Mouse (Mus musculus) heart, adult 2 months (tissue): ENCODE data around the gene Arhgap42. TPM values are rescaled to one million over a fixed set of nuclear protein-coding genes. Genes with fewer than 3 reads are reported as not detected.

Source experiments
- DNase-seq, 2 experiments: peaks; one replicate each; pipeline ENCODE4 v3.0.0; 2021
- H3K27ac ChIP-seq: fragments of 200-600 bp; 2 replicates; pipeline ENCODE4 v1.8.1; 2022
- H3K27me3 ChIP-seq: fragments of 200-500 bp; 2 replicates; pipeline ENCODE4 v1.6.1; 2012; ENCODE audit warnings: mild to moderate bottlenecking, low read length, inconsistent platforms, mixed read lengths; ENCODE audit not compliant: control insufficient read depth, insufficient read depth
- H3K36me3 ChIP-seq: fragments of 200-500 bp; 2 replicates; pipeline ENCODE4 v1.6.1; 2012; ENCODE audit warnings: low read length, inconsistent platforms; ENCODE audit not compliant: control insufficient read depth, insufficient read depth
- H3K4me1 ChIP-seq: fragments of 200-500 bp; 2 replicates; pipeline ENCODE4 v1.6.1; 2011; ENCODE audit warnings: low read length; ENCODE audit not compliant: control insufficient read depth, insufficient read depth
- H3K4me3 ChIP-seq: fragments of 200-600 bp; 2 replicates; pipeline ENCODE4 v1.8.1; 2022
- H3K79me2 ChIP-seq: fragments of 200-500 bp; replicated peaks from 2 replicates; pipeline ENCODE4 v1.6.1; 2012; ENCODE audit warnings: mild to moderate bottlenecking, inconsistent platforms, low read length, moderate library complexity, mixed read lengths; ENCODE audit not compliant: control insufficient read depth, insufficient read depth
- H3K9ac ChIP-seq: fragments of 200-500 bp; 2 replicates; pipeline ENCODE4 v1.6.1; 2012; ENCODE audit warnings: low read depth, mild to moderate bottlenecking, control low read depth, inconsistent platforms, low read length, mixed read lengths
- CTCF ChIP-seq: fragments of 200-600 bp; IDR thresholded peaks from 2 replicates; pipeline ENCODE4 v1.8.1; 2022; ENCODE audit warnings: antibody characterized with exemption, mild to moderate bottlenecking, moderate library complexity
- EP300 ChIP-seq: fragments of 200-500 bp; IDR thresholded peaks from 2 replicates; pipeline ENCODE4 v1.6.1; 2011; ENCODE audit warnings: low read depth, low read length, control low read depth; ENCODE audit not compliant: insufficient read depth
- POLR2A ChIP-seq: fragments of 200-500 bp; IDR thresholded peaks from 2 replicates; pipeline ENCODE4 v1.6.1; 2011; ENCODE audit warnings: mild to moderate bottlenecking, low read depth, low read length, control low read depth; ENCODE audit not compliant: insufficient read depth
- WGBS: fragments of 180-500 bp; shearing (Covaris S2); methylation state at CpG from one replicate; pipeline ENCODE4 v1.1.7; 2018; 5-methylcytosine and 5-hydroxymethylcytosine counted together
- intact Hi-C: fragments of 180-260 bp; cut with DNase I; formaldehyde crosslinking; loops from one replicate; pipeline ENCODE4 v1.15.1; 2025
- polyA plus RNA-seq: library from polyadenylated mRNA; depleted of rRNA; stranded (reverse); fragments of >200 nt; gene quantifications from 2 replicates; pipeline ENCODE4 v1.2.3, GENCODE M21; 2012
- total RNA-seq, 2 experiments: library from RNA; stranded (reverse); gene quantifications; 2 replicates each; pipeline ENCODE4 v1.2.3; 2021

The Arhgap42 gene
- total and polyA plus RNA-seq, 3 experiments = 1.7 to 8.3 (median 8.0) TPM

DNA sequence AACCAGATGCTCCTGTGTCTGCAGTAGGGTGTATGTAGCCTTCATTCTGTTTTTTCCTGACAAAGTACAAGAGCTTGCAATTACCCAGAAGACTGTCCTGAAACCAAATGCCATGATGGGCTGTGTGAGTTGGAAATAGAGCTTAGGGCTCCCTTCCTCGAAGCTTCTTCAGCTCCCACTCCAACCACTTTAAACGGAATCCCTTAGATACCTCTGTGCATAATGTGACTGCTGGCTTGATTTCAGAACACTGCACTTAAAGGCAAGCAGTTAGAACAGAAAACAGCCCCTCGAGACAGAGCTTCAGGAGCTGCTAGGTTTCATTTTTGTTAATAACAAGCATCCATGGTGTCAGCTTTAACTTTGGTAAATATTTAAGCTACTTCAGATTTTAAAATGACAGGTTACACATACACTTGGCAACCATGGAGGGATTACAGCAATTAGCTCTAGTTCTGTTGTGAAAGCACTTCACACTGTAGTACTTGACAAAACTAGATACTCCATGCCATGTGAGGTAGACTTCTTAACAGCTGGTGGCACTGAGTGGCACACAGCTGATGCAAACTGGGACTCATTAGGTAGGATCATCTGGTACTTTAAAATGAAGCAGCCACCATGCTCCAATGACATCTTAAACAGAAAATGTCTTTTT, 201.8 kb downstream of the Arhgap42 start:
- Histone ChIP-seq H3K36me3 (no peaks in the 10 kb centered on the region; the same call in 1 of the 2 replicates), H3K9ac (no peak overlapping the region), H3K79me2 (no peaks in the 10 kb centered on the region), H3K4me1 (no peaks in the 10 kb centered on the region), H3K27me3 (no peaks in the 10 kb centered on the region), H3K27ac (no peak overlapping the region), H3K4me3 (no peak overlapping the region)
- DNase-seq = no peak
- TF ChIP-seq EP300 = no peak
- no peak for TF ChIP-seq CTCF
- no peak for TF ChIP-seq POLR2A
- intact Hi-C loops = no loop called here
- WGBS = 47% methylated on average over 3 of the region's 3 CpGs

DNA sequence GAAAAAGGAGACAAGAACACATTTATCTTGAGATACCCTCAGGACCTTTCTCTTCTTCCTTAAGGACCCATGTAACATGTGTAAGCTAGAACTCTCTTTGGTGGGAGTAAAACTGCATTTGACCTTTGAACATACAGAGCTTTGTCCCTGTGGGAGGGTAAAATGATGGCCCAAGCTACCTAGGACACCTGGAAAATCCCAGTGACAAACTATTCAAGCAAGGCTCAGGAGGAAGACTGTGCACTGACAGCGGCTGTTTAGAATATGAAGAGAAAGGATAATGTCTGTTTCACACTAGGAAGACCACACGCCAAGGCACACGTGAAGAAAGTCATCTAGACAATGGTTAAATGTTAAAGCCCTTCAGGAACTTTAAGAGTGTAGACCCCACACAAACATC, 211.0 kb downstream of the Arhgap42 start:
- intact Hi-C loops = no loop called here
- H3K36me3 ChIP-seq = no peaks in the 10 kb centered on the region
- no peak for TF ChIP-seq CTCF
- no peak for TF ChIP-seq POLR2A
- TF ChIP-seq EP300 = no peak
- H3K4me3 ChIP-seq = no peak overlapping the region
- DNase-seq = no peak
- WGBS = 83% methylated on average over 3 of the region's 3 CpGs
- H3K27me3 ChIP-seq = no peaks in the 10 kb centered on the region
- no peaks in the 10 kb centered on the region for H3K4me1 ChIP-seq
- H3K27ac ChIP-seq = no peak overlapping the region
- H3K9ac ChIP-seq = no peak overlapping the region
- no peaks in the 10 kb centered on the region for H3K79me2 ChIP-seq

DNA sequence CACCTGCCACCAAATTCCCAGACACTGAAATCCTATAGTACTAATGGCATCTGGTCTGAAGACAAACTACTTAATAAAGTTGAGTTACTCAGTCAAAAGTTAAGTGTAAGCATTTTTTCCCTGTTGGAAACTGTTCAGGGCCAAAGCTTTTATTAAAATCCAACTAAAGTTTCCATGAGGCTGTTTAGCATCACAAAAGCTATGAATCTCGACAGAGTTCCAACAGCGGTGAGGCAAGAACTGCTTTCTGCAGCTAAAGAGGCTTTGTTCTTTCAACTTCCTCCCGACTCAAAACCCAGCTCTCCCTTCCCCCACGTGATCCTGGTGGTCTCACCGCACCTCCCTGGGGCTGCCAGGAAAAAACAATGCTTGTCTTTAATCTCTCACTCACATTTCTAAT, 211.5 kb downstream of the Arhgap42 start:
- Histone ChIP-seq H3K4me1 (no peaks in the 10 kb centered on the region), H3K9ac (no peak overlapping the region), H3K36me3 (no peaks in the 10 kb centered on the region), H3K79me2 (no peaks in the 10 kb centered on the region), H3K27me3 (no peaks in the 10 kb centered on the region), H3K4me3 (no peak overlapping the region), H3K27ac (no peak overlapping the region)
- no peak for TF ChIP-seq EP300
- DNase-seq = no peak
- 18% methylated on average over 5 of the region's 5 CpGs for WGBS
- intact Hi-C loops = no loop called here

DNA sequence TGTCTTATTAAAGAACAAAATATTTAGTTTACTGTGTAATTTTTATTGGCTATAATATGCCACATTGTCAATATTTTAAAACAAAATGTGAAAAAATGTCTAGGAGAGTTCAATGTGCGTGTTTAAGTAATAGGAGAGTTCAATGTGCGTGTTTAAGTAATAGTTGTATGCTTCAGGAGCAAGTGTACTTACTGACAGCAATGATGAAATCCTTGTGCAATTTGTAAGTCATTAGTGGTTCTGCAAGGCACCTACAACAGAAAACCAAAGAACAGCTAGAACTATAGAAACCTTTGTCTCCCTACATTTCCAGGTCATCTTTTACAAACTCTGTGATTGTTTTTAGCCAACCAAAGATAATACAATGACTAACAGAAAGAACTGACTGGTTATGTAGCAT, 223.8 kb downstream of the Arhgap42 start:
- H3K36me3 ChIP-seq = no peaks in the 10 kb centered on the region
- H3K9ac ChIP-seq = no peak overlapping the region
- no peaks in the 10 kb centered on the region for H3K79me2 ChIP-seq
- H3K4me3 ChIP-seq = no peak overlapping the region
- no peak for DNase-seq
- intact Hi-C loops = no loop called here
- TF ChIP-seq EP300 = no peak
- no peak for TF ChIP-seq POLR2A
- no peak for TF ChIP-seq CTCF
- WGBS = 93% methylated on average over 2 of the region's 2 CpGs
- H3K27ac ChIP-seq = no peak overlapping the region
- no peaks in the 10 kb centered on the region for H3K4me1 ChIP-seq
- no peaks in the 10 kb centered on the region for H3K27me3 ChIP-seq

DNA sequence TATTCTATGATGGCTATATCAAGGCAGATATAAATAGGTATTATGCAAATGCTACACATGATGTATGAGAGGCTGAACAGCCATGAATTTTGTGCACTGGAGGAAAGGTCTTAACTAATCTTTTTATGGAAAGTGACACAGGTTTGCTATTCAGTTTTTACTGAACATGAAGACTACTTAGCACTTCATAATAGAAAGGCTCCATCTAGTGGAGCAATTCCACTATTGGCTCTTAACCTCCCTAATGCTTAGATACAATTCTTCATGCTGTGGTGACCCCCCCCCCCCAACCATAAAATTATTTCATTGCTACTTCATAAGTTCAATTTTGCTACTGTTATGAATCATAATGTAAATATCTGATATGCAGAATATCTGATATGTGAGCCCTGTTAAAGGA, 237.7 kb downstream of the Arhgap42 start:
- TF ChIP-seq CTCF (peak; percentile 52), EP300 (no peak)
- intact Hi-C loops = no loop called here
- H3K27ac ChIP-seq = no peak overlapping the region
- no peaks in the 10 kb centered on the region for H3K4me1 ChIP-seq
- no peaks in the 10 kb centered on the region for H3K36me3 ChIP-seq
- no peak overlapping the region for H3K4me3 ChIP-seq
- H3K79me2 ChIP-seq = no peaks in the 10 kb centered on the region
- DNase-seq = no peak
- H3K9ac ChIP-seq = no peak overlapping the region
- no peaks in the 10 kb centered on the region for H3K27me3 ChIP-seq

DNA sequence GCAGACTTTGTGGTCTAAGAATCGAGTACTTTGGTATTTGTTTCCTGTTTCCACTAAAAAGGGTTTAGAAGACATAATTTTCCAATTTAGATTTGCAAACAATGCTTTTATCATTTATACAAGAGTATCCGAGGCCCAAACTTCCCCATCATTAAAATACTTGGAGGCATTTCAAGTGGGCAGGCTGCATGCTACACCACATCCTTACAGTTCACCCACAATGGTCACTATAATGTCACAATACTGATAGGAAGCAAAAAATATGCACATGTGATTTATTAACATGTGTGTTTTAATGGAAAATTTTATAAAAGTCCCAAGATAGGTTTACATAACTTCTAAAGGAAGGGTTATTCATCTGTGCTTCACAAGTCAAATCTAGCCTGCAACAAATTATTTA, 242.4 kb downstream of the Arhgap42 start:
- H3K4me3 ChIP-seq = no peak overlapping the region
- WGBS = 50% methylated on average over 2 of the region's 2 CpGs

More for the DNA sequence above, 242.4 kb downstream of the Arhgap42 start:
- no peaks in the 10 kb centered on the region for H3K4me1 ChIP-seq
- no peaks in the 10 kb centered on the region for H3K79me2 ChIP-seq
- H3K36me3 ChIP-seq = no peaks in the 10 kb centered on the region
- H3K27ac ChIP-seq = no peak overlapping the region
- H3K27me3 ChIP-seq = no peaks in the 10 kb centered on the region
- no peak for DNase-seq
- intact Hi-C loops = no loop called here
- TF ChIP-seq POLR2A = no peak
- no peak for TF ChIP-seq EP300
- TF ChIP-seq CTCF = no peak
- H3K9ac ChIP-seq = no peak overlapping the region
